Mouse (Mus musculus) activated CD4-positive, CD25-positive, alpha-beta regulatory T cell, adult 4 months (primary cell): ENCODE measurements around the gene Fut1. TPM values are rescaled to one million over a fixed set of nuclear protein-coding genes. Genes with fewer than 3 reads are reported as not detected.
A peak's percentile ranks its signal among the peaks of the same experiment; 100 is the strongest.

Source experiments
- ATAC-seq: one replicate; pipeline ENCODE4 v1.8.0; 2017
- polyA plus RNA-seq, 2 experiments: library from polyadenylated mRNA; unstranded; fragments of 100-300 nt; shearing (Covaris generic); gene quantifications; one replicate each; pipeline ENCODE4 v1.2.1; 2017

Gene Fut1
- polyA plus RNA-seq, result not detected

DNA sequence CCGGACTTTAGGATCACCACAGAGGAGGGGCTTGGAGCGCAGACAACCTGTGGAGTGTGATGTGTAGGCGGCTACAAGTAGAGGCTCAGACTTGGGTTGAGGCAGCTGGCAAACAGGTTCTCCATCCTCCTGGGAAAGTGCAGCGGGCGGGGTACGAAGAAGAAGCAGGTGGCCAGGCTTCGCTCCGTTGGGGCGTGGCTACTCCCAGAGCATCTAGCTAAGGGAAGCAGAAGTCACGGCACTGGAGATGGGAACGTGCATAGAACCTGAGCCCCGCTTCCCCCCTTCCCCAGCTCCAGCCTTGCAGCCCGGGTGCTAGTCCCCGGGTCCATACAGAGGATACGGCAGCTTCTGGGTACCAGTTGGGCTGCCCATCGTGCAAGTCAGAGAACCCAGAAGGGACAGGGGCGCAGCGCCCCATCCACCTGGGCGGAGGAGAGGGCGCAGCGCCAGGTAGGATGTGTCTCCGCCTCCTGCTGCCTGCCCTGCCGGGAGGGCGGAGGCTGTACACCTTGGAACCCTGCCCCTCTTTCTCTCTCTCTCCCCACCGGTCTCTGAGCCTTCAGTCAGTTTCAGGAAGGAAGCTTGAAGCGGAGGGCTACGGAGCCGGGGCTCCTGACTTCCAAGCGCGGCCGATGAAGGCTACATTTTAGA lies at the start of gene Fut1:
Fut1 (plus strand) TSS at position 248 of the 654 bp plus-strand sequence.
- no peak for ATAC-seq

DNA sequence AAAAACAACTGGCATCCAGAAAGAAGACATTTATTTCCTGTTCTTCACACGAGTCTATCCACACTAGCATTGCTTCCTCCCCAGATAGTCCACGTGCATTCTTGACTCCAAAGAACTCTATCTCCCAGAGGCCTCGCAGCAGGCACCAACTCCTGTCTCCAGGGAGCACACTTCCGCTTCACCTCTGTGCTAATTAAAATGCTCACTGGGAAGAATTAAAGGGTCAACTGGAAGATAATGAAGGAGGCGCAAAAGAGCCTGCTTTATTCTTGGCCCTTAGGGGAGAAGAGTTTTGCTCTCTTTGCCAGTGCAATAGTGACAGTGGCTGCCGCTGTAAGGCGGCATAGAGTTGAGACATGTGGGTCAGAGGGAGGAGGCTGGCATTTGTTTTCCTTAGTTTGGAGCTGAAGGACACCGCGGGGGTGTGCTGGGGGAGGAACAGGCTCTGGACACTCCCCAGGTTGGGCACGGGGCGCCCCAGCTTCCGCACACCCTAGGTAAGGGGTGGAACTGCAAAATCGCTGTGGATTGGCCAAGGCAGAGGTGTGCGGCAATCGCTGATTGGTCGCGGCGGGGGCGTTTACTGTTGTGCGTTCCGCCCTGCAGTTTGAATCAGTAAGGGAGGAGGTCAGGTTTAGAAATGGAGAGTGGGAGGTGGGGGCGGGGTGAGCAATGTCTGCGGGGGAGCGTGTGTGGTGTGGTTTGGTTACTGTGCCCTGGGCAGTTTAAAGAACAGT lies 49.1 kb upstream of the Fut1 start:
- peak; percentile 97 for ATAC-seq

DNA sequence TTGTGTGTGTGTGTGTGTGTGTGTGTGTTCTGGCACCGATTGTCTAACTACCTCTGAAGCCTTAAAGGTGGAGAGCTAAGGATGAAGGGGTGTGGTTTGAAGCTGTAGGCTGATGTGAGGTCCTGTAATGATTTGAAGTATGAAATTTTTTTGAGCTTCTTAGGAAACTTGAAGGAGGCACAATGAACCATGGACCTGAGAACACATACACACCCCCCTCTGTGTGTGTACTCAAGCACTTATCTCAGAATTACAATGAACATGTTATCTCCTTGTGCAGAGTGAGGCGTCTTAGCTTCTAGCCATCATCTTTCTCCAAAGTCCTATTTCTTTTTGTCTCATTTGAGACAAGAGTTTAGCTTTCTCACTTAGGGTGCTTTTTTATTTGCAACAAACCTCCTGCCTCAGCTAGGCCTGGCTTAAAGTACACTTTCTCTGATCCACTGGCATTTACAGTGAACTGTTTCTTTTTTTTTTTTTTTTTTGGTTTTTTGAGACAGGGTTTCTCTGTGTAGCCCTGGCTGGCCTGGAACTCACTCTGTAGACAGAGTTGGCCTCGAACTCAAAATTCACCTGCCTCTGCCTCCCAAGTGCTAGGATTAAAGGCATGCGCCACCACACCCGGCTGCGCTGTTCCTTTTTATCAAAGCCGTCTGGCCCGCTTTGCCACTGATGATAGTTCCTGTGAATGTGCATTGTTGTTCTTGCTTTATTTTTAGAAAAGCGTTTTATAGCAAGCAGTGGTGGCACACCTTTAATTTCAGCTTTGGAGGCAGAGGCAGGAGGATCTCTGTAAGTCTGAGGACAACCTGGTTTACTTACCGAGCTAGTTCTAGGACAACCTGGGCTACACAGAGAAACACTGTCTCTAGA lies 48.3 kb upstream of the Fut1 start:
- peak; percentile 4 for ATAC-seq

DNA sequence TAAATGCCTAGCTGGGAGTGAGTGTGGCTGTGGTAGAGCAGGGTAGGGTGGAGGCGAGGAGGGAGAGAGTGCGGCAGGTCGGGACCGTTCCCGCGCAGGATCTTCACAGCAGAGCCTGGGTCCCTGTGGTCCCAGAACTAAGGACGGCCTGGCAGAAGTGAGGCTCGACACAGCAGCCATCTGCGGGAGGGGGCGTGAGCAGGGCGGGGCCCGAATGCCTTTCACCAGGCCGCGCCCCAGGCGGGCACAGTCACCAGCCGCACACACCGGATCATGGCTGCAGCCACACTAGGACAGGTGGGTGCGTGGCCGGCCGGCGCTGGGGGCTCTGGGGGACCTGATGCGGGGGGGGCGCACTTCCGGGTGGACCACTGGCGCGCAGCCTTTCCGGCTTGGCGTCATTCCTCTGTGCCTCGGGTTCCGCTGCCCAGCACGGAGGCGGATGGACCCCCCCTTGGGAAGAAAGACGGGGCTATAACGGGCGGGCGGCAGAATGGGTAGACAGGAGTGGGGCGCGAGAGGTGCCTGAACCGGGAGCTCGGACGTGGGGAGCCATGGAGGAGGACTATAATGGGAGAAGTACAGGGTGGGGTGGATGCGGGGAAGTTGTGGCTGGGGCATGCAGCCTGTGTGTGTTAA lies 46.9 kb upstream of the Fut1 start, which contains the start of gene Bcat2:
Bcat2 (plus strand) TSS at position 51 of the 639 bp plus-strand sequence.
- ATAC-seq, result peak; percentile 51

DNA sequence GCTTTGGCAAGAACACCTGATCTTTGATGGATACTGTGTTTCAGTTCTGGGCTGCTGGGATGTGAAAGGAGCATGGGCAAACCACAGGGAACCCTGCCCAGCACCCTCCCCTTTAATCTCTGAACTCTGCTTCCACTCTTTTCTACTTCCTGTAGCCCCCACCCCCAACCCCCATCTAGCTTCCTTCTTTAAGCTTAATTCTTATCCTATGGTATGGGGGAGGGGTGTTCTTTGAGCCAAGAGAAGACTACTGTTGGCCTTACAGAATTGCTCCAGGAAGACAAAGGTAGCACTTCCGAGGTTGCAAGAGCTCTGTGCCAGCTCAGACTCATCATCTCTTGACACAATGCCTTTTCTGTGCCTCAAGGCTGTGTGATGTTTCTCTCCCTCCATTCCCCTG lies 45.1 kb upstream of the Fut1 start:
- ATAC-seq, result no peak

DNA sequence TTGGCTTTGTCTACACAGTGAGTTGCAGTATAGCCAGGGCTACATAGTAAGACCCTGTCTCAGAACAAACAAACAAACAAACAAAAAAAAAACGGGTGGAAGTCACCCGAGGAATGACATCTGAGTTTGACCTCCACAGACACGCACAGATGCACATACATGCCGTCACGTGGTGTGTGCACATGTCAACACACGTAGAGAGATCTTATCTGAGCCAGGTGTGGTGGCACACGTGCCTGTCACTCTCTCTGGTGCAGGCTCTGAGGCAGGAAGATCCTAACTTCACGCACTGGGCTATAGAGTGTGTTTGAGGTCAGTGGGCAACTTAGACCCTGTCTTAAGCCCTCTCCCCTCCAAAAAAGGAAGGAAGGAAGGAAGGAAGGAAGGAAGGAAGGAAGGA lies 43.1 kb upstream of the Fut1 start:
- ATAC-seq, result no peak

DNA sequence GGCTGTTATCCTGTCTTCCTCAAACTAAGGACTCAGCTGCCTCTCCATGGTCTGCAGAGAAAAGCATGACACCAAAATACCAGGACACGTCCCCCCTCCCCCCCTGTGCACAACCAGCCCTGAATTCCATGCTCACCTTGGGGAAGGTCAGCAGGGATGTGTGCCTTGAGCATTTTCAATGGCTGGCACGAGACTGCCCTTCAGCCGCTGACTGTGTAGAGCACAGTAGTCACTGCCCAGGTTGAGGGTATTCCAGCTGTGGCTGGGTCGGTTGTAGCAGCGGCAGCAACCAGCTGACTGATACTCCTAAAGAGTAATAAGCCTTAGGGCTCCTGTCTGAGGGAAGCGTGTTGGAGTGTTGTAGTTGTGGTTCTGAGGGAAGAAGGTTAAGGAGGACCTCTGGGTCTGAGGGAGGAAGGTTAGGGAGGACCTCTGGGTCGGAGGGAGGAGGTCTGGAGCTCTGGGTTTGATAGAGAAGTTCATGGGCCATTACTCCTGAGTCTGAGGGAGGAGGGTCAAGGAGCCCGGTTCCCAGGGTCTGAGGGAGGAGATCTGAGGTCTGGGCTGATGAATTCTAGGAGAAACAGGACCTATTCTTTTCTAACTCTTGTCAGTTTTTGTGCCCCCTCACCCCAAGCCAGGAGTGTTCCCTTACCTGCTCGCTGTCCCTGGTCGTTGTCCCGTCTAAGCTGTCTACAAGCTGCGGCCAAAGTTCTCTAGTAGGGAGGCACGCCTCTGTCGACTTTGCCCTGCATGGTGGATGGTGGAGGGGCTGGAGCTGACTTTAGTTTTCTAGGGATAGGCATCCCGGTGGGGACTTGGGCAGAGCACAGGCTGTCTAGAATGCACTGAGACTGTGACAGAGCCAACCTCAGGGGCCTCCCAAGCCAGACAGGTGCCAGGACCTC lies 42.4 kb upstream of the Fut1 start:
- no peak for ATAC-seq

DNA sequence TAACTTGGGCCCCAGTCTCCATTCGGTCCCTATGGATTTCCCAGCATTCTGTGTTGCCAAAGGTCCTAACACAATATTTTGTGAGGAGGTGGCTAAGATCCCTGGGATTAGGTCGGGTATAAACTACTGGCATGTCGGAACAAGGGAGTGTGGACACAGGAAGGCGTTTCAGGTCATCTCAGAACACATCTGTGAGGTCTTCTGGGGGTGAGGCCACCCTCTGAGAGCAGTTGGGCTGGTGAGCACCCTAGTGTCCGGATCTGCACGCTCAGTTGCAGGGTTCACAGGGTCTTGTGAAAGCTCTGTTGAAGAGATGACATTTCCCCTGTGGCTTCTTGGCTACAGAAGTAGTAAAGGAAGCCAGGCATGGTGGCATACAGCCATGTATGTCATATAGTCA lies 31.2 kb upstream of the Fut1 start:
- no peak for ATAC-seq

DNA sequence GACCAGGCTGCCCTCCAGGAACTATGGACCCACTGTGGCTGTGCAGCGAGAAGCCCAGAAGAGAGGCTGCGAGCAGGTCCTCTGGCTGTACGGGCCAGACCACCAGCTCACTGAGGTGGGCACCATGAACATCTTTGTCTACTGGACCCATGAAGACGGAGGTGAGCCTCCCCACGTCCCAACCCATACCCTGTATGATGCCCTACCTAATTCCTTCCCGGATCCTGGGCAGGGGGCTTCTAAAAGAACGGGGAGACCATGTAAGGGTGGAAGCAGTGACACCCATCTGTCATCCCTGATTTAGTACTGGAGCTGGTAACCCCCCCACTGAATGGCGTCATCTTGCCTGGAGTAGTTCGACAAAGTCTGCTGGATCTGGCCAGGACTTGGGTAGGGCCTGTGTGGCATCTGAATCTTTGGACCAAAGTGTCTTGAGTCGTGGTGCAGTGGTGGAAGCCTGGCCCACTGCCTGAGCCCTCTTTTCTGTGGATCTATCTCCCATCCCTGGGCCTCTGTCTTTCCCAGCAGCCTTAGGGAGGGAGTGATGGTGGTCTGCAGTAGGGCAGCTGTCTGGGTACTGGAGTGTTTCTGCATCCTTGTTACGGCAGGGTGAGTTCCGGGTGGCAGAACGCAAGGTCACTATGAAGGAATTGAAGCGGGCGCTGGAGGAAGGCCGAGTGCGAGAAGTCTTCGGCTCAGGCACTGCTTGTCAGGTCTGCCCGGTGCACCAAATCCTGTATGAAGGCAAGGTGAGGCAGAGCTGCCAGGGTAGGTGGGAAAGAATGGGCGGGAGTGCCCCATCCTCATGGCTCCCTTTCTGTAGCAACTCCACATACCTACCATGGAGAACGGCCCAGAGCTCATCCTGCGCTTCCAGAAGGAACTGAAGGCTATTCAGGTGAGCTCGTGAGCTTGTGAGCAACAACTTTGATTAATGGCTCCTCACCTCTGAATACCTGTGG lies 29.2 kb upstream of the Fut1 start:
- ATAC-seq, result no peak

DNA sequence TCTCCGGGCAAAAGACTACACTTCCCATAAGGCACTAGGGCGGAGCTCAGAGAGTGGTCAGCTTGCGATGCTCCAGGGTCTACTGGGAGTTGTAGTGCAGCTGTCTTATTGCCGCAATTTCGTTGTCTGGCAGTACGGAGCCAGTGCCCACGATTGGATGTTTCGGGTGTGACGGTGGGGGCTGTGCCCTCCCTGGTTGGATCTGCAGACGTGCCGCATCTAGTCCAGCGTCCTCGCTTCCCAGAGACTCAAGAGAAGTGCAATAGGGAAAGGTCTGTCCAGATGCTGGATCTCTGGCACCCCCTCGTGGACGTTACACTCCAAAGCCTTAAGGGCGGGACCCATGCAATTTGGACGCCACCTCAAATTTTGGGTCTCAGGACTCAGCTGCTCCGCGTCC lies 27.9 kb upstream of the Fut1 start:
- ATAC-seq, result peak; percentile 45

DNA sequence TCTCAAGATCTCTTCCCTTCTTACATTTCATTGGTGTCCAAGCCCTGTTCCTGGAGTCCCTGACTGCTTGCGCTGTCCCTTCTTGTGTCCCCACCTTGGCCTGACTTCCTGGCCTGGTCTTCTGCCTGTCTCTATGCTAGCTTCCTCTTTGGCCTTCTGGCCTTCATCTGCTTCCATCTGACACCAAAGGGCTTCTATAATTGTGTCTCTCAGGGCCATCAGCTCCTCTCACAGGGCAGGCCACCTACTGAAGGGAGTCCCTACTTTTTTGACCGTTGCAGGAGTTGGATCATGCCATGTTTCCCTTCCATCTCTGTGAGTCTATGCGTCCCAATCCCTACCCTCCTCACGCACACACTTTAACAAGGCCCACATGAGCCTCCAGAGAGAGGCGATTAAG lies 27.2 kb upstream of the Fut1 start:
- ATAC-seq, result no peak

DNA sequence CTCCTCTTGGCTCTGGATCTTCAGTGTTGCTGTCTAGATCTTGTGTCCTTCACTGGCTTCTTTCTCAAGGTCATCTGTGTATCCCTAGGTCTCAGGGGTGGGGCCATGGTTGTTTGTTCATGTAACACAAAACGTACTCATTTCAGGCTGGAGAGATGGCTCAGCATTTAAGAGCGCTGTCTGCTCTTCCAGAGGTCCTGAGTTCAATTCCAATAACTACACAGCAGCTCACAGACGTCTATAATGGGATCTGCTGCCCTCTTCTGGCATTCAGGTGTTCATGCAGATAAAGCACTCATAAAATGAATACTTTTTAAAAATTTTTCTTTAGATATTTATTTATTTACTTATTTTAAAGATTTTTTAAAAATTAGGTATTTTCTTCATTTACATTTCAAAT lies 26.2 kb upstream of the Fut1 start:
- ATAC-seq, result no peak

DNA sequence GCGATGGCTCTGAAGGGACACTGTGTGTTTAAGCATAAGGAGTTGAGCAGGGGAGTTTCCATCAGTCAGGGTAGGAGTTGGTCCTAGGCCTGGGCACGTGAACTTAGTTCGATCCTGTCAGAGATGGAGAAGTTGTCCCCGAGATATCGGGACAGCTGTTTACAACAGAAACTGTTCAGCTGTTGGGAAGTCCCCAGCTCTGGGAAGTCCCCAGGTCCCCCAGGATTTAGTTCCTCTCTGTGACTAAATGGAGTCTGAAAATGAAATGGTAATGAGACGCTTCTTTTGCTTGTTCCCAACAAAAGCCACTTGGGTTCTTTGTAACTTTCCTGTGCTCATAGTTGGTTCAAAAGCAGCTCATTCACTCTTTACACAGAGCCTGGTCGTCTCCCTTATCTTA lies 25.2 kb upstream of the Fut1 start:
- peak; percentile 67 for ATAC-seq

DNA sequence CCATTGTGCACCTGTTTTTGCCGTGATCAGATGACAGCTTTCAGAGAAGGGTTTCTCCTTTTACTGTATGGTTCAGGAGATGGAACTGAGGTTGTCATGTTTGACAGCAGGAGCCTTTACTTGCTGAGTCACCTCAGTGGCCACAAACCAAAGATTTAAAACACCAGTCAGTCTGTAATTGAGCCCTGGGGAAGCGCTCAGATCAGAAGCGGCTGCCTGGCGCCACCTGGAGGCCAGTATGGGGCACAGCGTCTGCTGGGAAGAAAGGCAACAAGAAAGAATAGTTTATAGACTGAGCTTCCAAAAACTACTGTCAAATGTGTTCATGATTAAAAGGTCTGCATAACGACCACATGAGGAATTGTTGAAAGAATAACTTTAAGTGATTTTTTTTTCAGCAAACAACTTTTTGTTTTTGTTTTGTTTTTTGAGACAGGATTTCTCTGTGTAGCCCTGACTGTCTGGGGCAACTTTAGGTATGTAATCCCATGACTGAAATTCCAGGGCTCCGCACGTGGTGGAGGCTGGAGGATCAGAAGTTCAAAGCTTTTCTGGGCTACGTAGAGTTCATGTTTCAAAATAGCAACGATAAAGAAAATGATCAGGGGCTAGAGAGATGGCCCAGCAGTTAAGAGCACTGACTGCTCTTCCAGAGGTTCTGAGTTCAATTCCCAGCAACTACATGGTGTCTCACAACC lies 23.8 kb upstream of the Fut1 start:
- peak; percentile 25 for ATAC-seq

DNA sequence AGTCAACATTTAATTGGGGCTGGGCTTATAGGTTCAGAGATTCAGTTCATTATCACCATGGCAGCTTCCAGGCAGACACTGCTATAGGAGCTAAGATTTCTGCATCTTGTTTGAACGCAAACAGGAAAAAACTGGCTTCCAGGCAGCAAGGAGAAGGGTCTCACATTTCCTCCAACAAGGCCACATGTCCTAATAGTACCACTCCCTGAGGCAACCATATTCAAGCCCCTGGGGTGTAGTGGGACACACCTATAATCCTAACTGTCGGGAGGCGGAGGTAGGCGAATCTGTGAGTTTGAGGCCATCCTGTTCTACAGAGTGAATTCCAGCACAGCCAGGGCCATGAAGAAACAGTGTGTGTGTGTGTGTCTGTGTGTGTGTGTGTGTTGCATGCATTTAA lies 21.9 kb upstream of the Fut1 start:
- ATAC-seq, result no peak

DNA sequence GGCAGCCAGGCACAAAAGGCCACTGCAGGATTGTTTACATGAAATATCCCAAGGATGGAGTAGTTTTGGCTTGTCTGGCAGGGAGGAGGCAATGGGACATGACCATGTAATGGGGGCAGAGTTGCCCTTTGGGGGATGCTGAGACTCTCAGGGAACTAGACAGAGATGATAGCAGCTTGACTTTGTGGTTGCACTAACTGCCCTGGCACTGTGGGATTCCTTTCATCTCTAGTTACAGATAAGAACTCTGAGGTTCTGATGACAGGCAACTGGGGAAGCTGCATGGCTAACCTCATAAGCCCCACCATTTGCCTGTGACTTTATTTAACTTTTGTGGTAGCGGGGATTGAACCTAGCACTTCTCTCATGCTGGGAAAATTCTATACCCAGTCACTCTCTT lies 21.0 kb upstream of the Fut1 start:
- no peak for ATAC-seq

DNA sequence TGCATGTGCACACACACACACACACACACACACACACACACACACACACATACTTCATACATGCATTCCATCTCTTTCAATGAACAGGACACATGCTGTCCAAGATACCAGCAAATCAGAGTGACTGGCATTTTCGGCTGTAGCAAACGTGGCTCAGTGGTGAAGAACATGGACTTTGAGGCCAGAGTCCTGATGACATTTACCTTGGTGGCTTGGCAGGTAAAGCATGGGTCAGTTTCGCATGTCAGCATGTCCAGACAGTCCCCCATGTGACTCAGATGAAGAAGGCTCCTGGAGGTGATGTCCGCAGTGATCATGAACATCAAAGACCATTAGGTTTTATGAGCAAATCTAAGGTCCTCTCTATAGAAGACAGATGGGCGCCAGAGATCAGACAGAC lies 20.1 kb upstream of the Fut1 start:
- ATAC-seq, result no peak

DNA sequence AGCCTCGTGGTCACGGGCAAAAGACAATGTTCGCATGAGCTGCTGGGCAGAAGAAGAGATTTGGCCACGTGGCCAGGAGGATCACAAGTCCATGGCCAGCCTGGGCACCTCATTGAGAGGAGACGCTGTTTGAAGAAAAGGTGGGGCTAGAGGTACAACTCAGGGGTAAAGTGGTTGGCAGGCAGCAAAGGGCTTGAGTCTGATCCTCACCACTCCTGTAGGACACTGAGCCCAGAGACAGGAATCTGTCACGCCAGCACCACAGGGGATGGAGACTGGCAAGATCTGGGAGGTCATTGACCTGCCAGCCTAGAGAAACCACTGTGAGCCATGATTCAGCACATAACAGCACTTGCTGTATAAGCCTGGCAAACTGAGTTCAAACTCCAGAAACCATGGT lies 19.6 kb upstream of the Fut1 start:
- ATAC-seq, result no peak

DNA sequence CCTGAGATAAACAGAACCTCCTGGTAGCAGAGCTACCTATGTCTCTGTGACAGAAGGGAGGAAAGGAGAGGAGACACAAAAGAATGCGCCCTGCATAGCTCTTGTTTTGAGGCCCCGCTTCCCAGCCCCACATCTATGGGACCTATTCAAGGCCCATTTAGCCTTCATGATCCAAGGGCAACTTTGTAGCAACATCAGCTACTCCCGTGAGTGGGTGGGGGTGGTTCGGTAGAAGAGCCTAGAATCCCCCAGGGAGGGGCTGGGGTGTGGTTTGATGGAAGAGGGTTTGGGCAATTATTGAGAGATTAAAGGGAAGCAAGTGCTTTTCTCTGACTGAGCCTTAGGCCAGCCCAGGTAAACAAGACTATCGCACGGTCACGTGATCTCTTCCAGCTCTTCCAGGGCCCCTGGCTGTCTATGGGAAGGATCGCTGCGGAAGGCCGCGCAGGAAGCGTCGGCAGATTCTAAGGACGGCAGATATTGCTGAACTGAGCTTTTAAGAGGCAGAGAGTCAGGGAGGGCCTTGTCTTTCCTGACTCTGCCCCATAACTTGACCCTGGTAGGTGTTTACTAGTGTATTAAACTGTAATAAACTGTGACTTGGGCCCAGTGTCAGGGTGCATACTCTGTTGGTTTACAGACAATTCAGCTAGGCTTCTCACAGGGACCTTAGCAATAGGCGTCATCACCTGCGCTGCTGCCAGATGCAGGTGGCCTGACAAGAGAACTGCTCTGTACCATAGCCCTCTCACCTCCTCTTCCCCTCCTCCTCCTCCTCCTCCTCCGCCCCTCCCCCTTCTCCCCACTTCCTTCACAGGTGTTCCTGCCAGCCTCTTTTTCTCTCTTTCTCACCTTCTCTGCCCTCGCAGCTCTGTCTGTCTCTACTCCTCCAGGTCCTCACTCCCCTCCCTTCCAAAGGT lies 17.9 kb upstream of the Fut1 start:
- ATAC-seq, result no peak
